ENCODE assay signal across 13 mouse cellular contexts in genomic region chr11:96618789-96619445, GRCm38 (mm10).
DNase-seq lines count a peak whose midpoint lies in the region; ATAC-seq and TF ChIP-seq lines count a peak whose summit lies in the region.
"Had no signal": no experiment of that assay in that cellular context is flagged by ENCODE, and none has a peak within 500 bp of the region (broad histone marks: within the 10 kb centered on the region; RNA-seq: fewer than 3 reads in every experiment).

No protein-coding gene starts in this region.

- H3K27ac ChIP-seq in lung, embryonic 14.5 days (ENCODE audit: low read depth), result 0 out of 2 replicates have a peak overlapping the region, but pooled peaks have one; percentile 19
- H3K27ac ChIP-seq in kidney, embryonic 14.5 days (ENCODE audit: low read depth, low read length), result peak overlapping the region; percentile 49; the same call in 1 of the 2 replicates
- H3K27ac ChIP-seq in neural tube, embryonic 15.5 days (replicated peaks), result peak overlapping the region; percentile 87
- H3K27ac ChIP-seq in forebrain, embryonic 13.5 days, result no peak overlapping the region
- H3K27ac ChIP-seq: embryonic facial prominence, embryonic 12.5 days; heart, embryonic 10.5 days had no signal

- no peak overlapping the region for H3K4me3 ChIP-seq in lung, embryonic 14.5 days (ENCODE audit: low read depth, low read length)
- H3K4me3 ChIP-seq in kidney, embryonic 14.5 days (ENCODE audit: low read length), result no peak overlapping the region
- H3K4me3 ChIP-seq in neural tube, embryonic 15.5 days (replicated peaks), result no peak overlapping the region
- no peak overlapping the region for H3K4me3 ChIP-seq in forebrain, embryonic 13.5 days
- H3K4me3 ChIP-seq: embryonic facial prominence, embryonic 12.5 days; heart, embryonic 10.5 days; myocyte had no signal

- no peaks in the 10 kb centered on the region for H3K9me3 ChIP-seq in lung, embryonic 14.5 days (ENCODE audit: low read depth, low read length)
- H3K9me3 ChIP-seq in kidney, embryonic 14.5 days (ENCODE audit: control insufficient read depth, low read length), result no peaks in the 10 kb centered on the region
- H3K9me3 ChIP-seq in neural tube, embryonic 15.5 days (replicated peaks), result no peaks in the 10 kb centered on the region
- no peaks in the 10 kb centered on the region for H3K9me3 ChIP-seq in forebrain, embryonic 13.5 days (replicated peaks)
- H3K9me3 ChIP-seq: embryonic facial prominence, embryonic 12.5 days; heart, embryonic 10.5 days had no signal

- H3K4me2 ChIP-seq in lung, embryonic 14.5 days, result no peak overlapping the region
- no peak overlapping the region for H3K4me2 ChIP-seq in kidney, embryonic 14.5 days (replicated peaks; ENCODE audit: low read depth, low read length)
- H3K4me2 ChIP-seq in neural tube, embryonic 15.5 days, result peak overlapping the region; percentile 43
- no peak overlapping the region for H3K4me2 ChIP-seq in forebrain, embryonic 13.5 days

- peak; percentile 13 for DNase-seq in adrenal gland, postnatal 10 days
- no peak for DNase-seq in adrenal gland, adult 18-20 months (ENCODE audit: low spot score in 2 of 2)
- no peak for DNase-seq in lung, embryonic 14.5 days
- DNase-seq in lung, adult 18-20 months, result no peak
- DNase-seq: cerebellum, postnatal 10 days; lung, adult 2 months had no signal

- 70% methylated on average over 16 of the region's 16 CpGs for WGBS in lung, embryonic 14.5 days
- WGBS in kidney, embryonic 14.5 days, result 59% methylated on average over 16 of the region's 16 CpGs
- 40% methylated on average over 16 of the region's 16 CpGs for WGBS in neural tube, embryonic 15.5 days
- 78% methylated on average over 16 of the region's 16 CpGs for WGBS in forebrain, embryonic 13.5 days

- no peak overlapping the region for H3K9ac ChIP-seq in lung, embryonic 14.5 days
- H3K9ac ChIP-seq in kidney, embryonic 14.5 days (ENCODE audit: low read depth, low read length), result no peak overlapping the region
- H3K9ac ChIP-seq in neural tube, embryonic 15.5 days (replicated peaks), result 0 out of 2 replicates have a peak overlapping the region, but pooled peaks have one; percentile 11
- no peak overlapping the region for H3K9ac ChIP-seq in forebrain, embryonic 13.5 days
- H3K9ac ChIP-seq: embryonic facial prominence, embryonic 12.5 days had no signal

- peaks cover 7% of the 10 kb centered on the region; the same call in 1 of the 2 replicates for H3K27me3 ChIP-seq in lung, embryonic 14.5 days (ENCODE audit: insufficient read depth, low read length)
- no peaks in the 10 kb centered on the region; the same call in 1 of the 2 replicates for H3K27me3 ChIP-seq in kidney, embryonic 14.5 days (ENCODE audit: control insufficient read depth, insufficient read depth, low read length)
- no peaks in the 10 kb centered on the region for H3K27me3 ChIP-seq in neural tube, embryonic 15.5 days (replicated peaks)
- H3K27me3 ChIP-seq in forebrain, embryonic 13.5 days, result peaks cover 29% of the 10 kb centered on the region

- no peak for ATAC-seq in lung, embryonic 14.5 days (ENCODE audit: insufficient read depth)
- ATAC-seq in kidney, embryonic 14.5 days (ENCODE audit: low FRiP score, low TSS enrichment), result no peak
- no peak for ATAC-seq in neural tube, embryonic 15.5 days (ENCODE audit: low FRiP score)
- ATAC-seq in forebrain, embryonic 13.5 days, result no peak
- no peak for ATAC-seq in megakaryocyte progenitor cell, adult 5-6 weeks (replicated peaks; ENCODE audit: poor library complexity)

- no peaks in the 10 kb centered on the region for H3K36me3 ChIP-seq in lung, embryonic 14.5 days (ENCODE audit: insufficient read depth)
- no peaks in the 10 kb centered on the region for H3K36me3 ChIP-seq in kidney, embryonic 14.5 days (ENCODE audit: control insufficient read depth, insufficient read depth, low read length)
- no peaks in the 10 kb centered on the region for H3K36me3 ChIP-seq in neural tube, embryonic 15.5 days
- H3K36me3 ChIP-seq in forebrain, embryonic 13.5 days (ENCODE audit: poor library complexity, severe bottlenecking), result no peaks in the 10 kb centered on the region
- H3K36me3 ChIP-seq: embryonic facial prominence, embryonic 12.5 days; heart, embryonic 10.5 days had no signal

- no peak for TF ChIP-seq CTCF in lung, embryonic 14.5 days (IDR thresholded peaks at IDR 0.05; ENCODE audit: low read depth)

- H3K4me1 ChIP-seq in lung, embryonic 14.5 days (ENCODE audit: insufficient read depth), result no peaks in the 10 kb centered on the region
- peaks cover 2% of the 10 kb centered on the region; the same call in 1 of the 2 replicates for H3K4me1 ChIP-seq in kidney, embryonic 14.5 days (ENCODE audit: control insufficient read depth, insufficient read depth, low read length)
- peaks cover 49% of the 10 kb centered on the region for H3K4me1 ChIP-seq in neural tube, embryonic 15.5 days
- peaks cover 14% of the 10 kb centered on the region for H3K4me1 ChIP-seq in forebrain, embryonic 13.5 days
